Mouse (Mus musculus): ENCODE data around the gene Adi1. TPM values are rescaled to one million over a fixed set of nuclear protein-coding genes. Genes with fewer than 3 reads are reported as not detected.
A peak's percentile ranks its signal among the peaks of the same experiment; 100 is the strongest.

The Adi1 gene
- polyA plus RNA-seq (2015; fragmentation: Nextera tagmentation; extraction: Ambion mirVana) = 89.4 and 92.1 TPM in 2 replicates

- H3K27me3 ChIP-seq (replicated peaks) = no peaks in the 10 kb centered on the region
- peak within 1 kb of the TSS; percentile 63 for H3K4me2 ChIP-seq (replicated peaks)
- peak within 1 kb of the TSS; percentile 55 for H3K4me3 ChIP-seq (replicated peaks)
- H3K9ac ChIP-seq = peak within 1 kb of the TSS; percentile 61
- WGBS = 2% methylated on average over 50 of the region's 53 CpGs
- H3K27ac ChIP-seq = peak within 1 kb of the TSS; percentile 93
- no peaks in the 10 kb centered on the region for H3K9me3 ChIP-seq
- H3K4me1 ChIP-seq (replicated peaks) = peaks cover 6% of the 10 kb centered on the region; the same call in 1 of the 2 replicates
- peaks cover 8% of the 10 kb centered on the region for H3K36me3 ChIP-seq
- ATAC-seq = peak; percentile 97
These were observed at the start of gene Adi1 for GRCm38 (mm10) chr12:28675121-28675924. TSS of gene Adi1 (plus strand) at chr12:28675231.

GRCm38 (mm10) chr12:28625407-28625806, 49.6 kb upstream of the Adi1 start:
- H3K27ac ChIP-seq = no peak overlapping the region
- no peak overlapping the region for H3K9ac ChIP-seq
- H3K4me2 ChIP-seq (replicated peaks) = no peak overlapping the region
- H3K4me3 ChIP-seq (replicated peaks) = no peak overlapping the region
- 73% methylated on average over 7 of the region's 7 CpGs for WGBS
- peaks cover 13% of the 10 kb centered on the region for H3K36me3 ChIP-seq
- no peaks in the 10 kb centered on the region for H3K27me3 ChIP-seq (replicated peaks)
- peaks cover 15% of the 10 kb centered on the region for H3K4me1 ChIP-seq (replicated peaks)
- ATAC-seq = no peak
- no peaks in the 10 kb centered on the region for H3K9me3 ChIP-seq

- Histone ChIP-seq H3K4me1 (replicated peaks) (peaks cover 7% of the 10 kb centered on the region), H3K27me3 (replicated peaks) (no peaks in the 10 kb centered on the region), H3K9ac (no peak overlapping the region), H3K4me2 (replicated peaks) (no peak overlapping the region), H3K27ac (no peak overlapping the region), H3K9me3 (no peaks in the 10 kb centered on the region), H3K36me3 (peaks cover 28% of the 10 kb centered on the region), H3K4me3 (replicated peaks) (no peak overlapping the region)
- no peak for ATAC-seq
- WGBS = 55% methylated on average over 4 of the region's 4 CpGs
These were observed 47.9 kb upstream of the Adi1 start for GRCm38 (mm10) chr12:28627092-28627491.

- WGBS = 93% methylated on average over 2 of the region's 2 CpGs
- H3K27me3 ChIP-seq (replicated peaks) = no peaks in the 10 kb centered on the region
- peaks cover 9% of the 10 kb centered on the region for H3K4me1 ChIP-seq (replicated peaks)
- H3K36me3 ChIP-seq = peaks cover 42% of the 10 kb centered on the region
- no peak for ATAC-seq
- no peak overlapping the region for H3K4me3 ChIP-seq (replicated peaks)
- H3K27ac ChIP-seq = no peak overlapping the region
- H3K9ac ChIP-seq = no peak overlapping the region
- H3K4me2 ChIP-seq (replicated peaks) = no peak overlapping the region
- H3K9me3 ChIP-seq = no peaks in the 10 kb centered on the region
These were observed 46.6 kb upstream of the Adi1 start for GRCm38 (mm10) chr12:28628436-28628835.

- Histone ChIP-seq H3K27ac (peak overlapping the region; percentile 87), H3K4me1 (replicated peaks) (peaks cover 18% of the 10 kb centered on the region), H3K36me3 (peaks cover 36% of the 10 kb centered on the region), H3K27me3 (replicated peaks) (no peaks in the 10 kb centered on the region), H3K9me3 (no peaks in the 10 kb centered on the region), H3K9ac (peak overlapping the region; percentile 96), H3K4me2 (replicated peaks) (peak overlapping the region; percentile 63), H3K4me3 (replicated peaks) (peak overlapping the region; percentile 88)
- ATAC-seq = no peak
- WGBS = 1% methylated on average over 23 of the region's 23 CpGs
These were observed 39.9 kb upstream of the Adi1 start for GRCm38 (mm10) chr12:28635058-28635534.

- 4% methylated on average over 69 of the region's 69 CpGs for WGBS
- Histone ChIP-seq H3K36me3 (peaks cover 30% of the 10 kb centered on the region), H3K9ac (peak within 1 kb of the TSS; percentile 96), H3K27ac (peak within 1 kb of the TSS; percentile 87), H3K9me3 (no peaks in the 10 kb centered on the region), H3K4me3 (replicated peaks) (peak within 1 kb of the TSS; percentile 88), H3K4me1 (replicated peaks) (peaks cover 18% of the 10 kb centered on the region), H3K27me3 (replicated peaks) (no peaks in the 10 kb centered on the region), H3K4me2 (replicated peaks) (peak within 1 kb of the TSS; percentile 63)
- peak; percentile 98 for ATAC-seq
These were observed 39.2 kb upstream of the Adi1 start, which contains the start of gene Rps7 for GRCm38 (mm10) chr12:28635535-28636476. TSS of gene Rps7 (minus strand) at chr12:28635953.

GRCm38 (mm10) chr12:28636543-28636942, 38.5 kb upstream of the Adi1 start:
- H3K4me1 ChIP-seq (replicated peaks) = peaks cover 18% of the 10 kb centered on the region
- H3K4me3 ChIP-seq (replicated peaks) = peak overlapping the region; percentile 88
- 90% methylated on average over 6 of the region's 6 CpGs for WGBS
- ATAC-seq = no peak
- no peaks in the 10 kb centered on the region for H3K27me3 ChIP-seq (replicated peaks)
- no peak overlapping the region for H3K27ac ChIP-seq
- peak overlapping the region; percentile 55 for H3K4me2 ChIP-seq (replicated peaks)
- peaks cover 24% of the 10 kb centered on the region for H3K36me3 ChIP-seq
- H3K9ac ChIP-seq = no peak overlapping the region
- H3K9me3 ChIP-seq = no peaks in the 10 kb centered on the region

- Histone ChIP-seq H3K4me3 (replicated peaks) (no peak overlapping the region), H3K9ac (no peak overlapping the region), H3K27ac (no peak overlapping the region), H3K36me3 (peaks cover 2% of the 10 kb centered on the region; the same call in 1 of the 2 replicates), H3K4me1 (replicated peaks) (peaks cover 8% of the 10 kb centered on the region), H3K27me3 (replicated peaks) (no peaks in the 10 kb centered on the region), H3K9me3 (no peaks in the 10 kb centered on the region), H3K4me2 (replicated peaks) (no peak overlapping the region)
- WGBS = 62% methylated on average over 2 of the region's 2 CpGs
- ATAC-seq = no peak
These were observed 36.3 kb upstream of the Adi1 start for GRCm38 (mm10) chr12:28638778-28639177.

GRCm38 (mm10) chr12:28649141-28650110, 25.6 kb upstream of the Adi1 start, which contains the start of gene Rnaseh1:
TSS of gene Rnaseh1 (plus strand) at chr12:28649602.
- H3K4me2 ChIP-seq (replicated peaks) = peak within 1 kb of the TSS; percentile 71
- no peak within 1 kb of the TSS; the same call in 1 of the 2 replicates for H3K27ac ChIP-seq
- peak; percentile 97 for ATAC-seq
- WGBS = 2% methylated on average over 52 of the region's 52 CpGs
- H3K4me1 ChIP-seq (replicated peaks) = peaks cover 5% of the 10 kb centered on the region; the same call in 1 of the 2 replicates
- no peaks in the 10 kb centered on the region for H3K27me3 ChIP-seq (replicated peaks)
- H3K36me3 ChIP-seq = 0 out of 2 replicates have a peak, but pooled peaks cover 3% of the 10 kb centered on the region
- H3K9ac ChIP-seq = peak within 1 kb of the TSS; percentile 76
- H3K9me3 ChIP-seq = no peaks in the 10 kb centered on the region
- peak within 1 kb of the TSS; percentile 73 for H3K4me3 ChIP-seq (replicated peaks)

- Histone ChIP-seq H3K4me1 (replicated peaks) (0 out of 2 replicates have a peak, but pooled peaks cover 4% of the 10 kb centered on the region), H3K27ac (no peak overlapping the region), H3K4me2 (replicated peaks) (no peak overlapping the region), H3K9ac (no peak overlapping the region), H3K36me3 (peaks cover 19% of the 10 kb centered on the region), H3K4me3 (replicated peaks) (no peak overlapping the region), H3K9me3 (no peaks in the 10 kb centered on the region), H3K27me3 (replicated peaks) (no peaks in the 10 kb centered on the region)
- no peak for ATAC-seq
- 79% methylated on average over 4 of the region's 4 CpGs for WGBS
These were observed 12.4 kb upstream of the Adi1 start for GRCm38 (mm10) chr12:28662628-28663027.

GRCm38 (mm10) chr12:28666734-28667133, 8.3 kb upstream of the Adi1 start:
- 0 out of 2 replicates have a peak, but pooled peaks cover 4% of the 10 kb centered on the region for H3K4me1 ChIP-seq (replicated peaks)
- H3K27me3 ChIP-seq (replicated peaks) = no peaks in the 10 kb centered on the region
- H3K9ac ChIP-seq = no peak overlapping the region
- H3K4me3 ChIP-seq (replicated peaks) = no peak overlapping the region
- no peaks in the 10 kb centered on the region for H3K36me3 ChIP-seq
- 44% methylated on average over 4 of the region's 4 CpGs for WGBS
- no peak overlapping the region for H3K4me2 ChIP-seq (replicated peaks)
- no peak for ATAC-seq
- H3K27ac ChIP-seq = no peak overlapping the region
- H3K9me3 ChIP-seq = no peaks in the 10 kb centered on the region
